Mouse (Mus musculus): ENCODE data around the gene Elf2. TPM values are rescaled to one million over a fixed set of nuclear protein-coding genes. Genes with fewer than 3 reads are reported as not detected.

Elf2 gene
- polyA plus RNA-seq, 1 experiment from 2014 or later: 44.2 TPM

GRCm38 (mm10) chr3:51252223-51252622 is 88.2 kb downstream of the Elf2 start:
- 96% methylated on average over 1 of the region's 1 CpGs for WGBS
- Histone ChIP-seq H3K27ac (no peak overlapping the region), H3K4me3 (no peak overlapping the region), H3K4me1 (no peaks in the 10 kb centered on the region), H3K36me3 (replicated peaks) (peaks cover 100% of the 10 kb centered on the region), H3K9me3 (no peaks in the 10 kb centered on the region), H3K27me3 (ENCODE audit: poor library complexity, severe bottlenecking) (no peaks in the 10 kb centered on the region)
- no peak for DNase-seq (ENCODE audit: extremely low spot score, low spot score)

- no peak for DNase-seq (ENCODE audit: extremely low spot score, low spot score)
- H3K36me3 ChIP-seq (replicated peaks): peaks cover 95% of the 10 kb centered on the region
- no peak overlapping the region for H3K4me3 ChIP-seq
- H3K4me1 ChIP-seq: no peaks in the 10 kb centered on the region
- H3K27ac ChIP-seq: no peak overlapping the region
- H3K27me3 ChIP-seq (ENCODE audit: poor library complexity, severe bottlenecking): no peaks in the 10 kb centered on the region
- WGBS: 90% methylated on average over 5 of the region's 5 CpGs
- H3K9me3 ChIP-seq: no peaks in the 10 kb centered on the region
Observed at GRCm38 (mm10) chr3:51251057-51251456, 89.4 kb downstream of the Elf2 start.

GRCm38 (mm10) chr3:51249866-51250265 is 90.6 kb downstream of the Elf2 start:
- Histone ChIP-seq H3K4me3 (no peak overlapping the region), H3K9me3 (no peaks in the 10 kb centered on the region), H3K27me3 (ENCODE audit: poor library complexity, severe bottlenecking) (no peaks in the 10 kb centered on the region), H3K36me3 (replicated peaks) (peaks cover 93% of the 10 kb centered on the region), H3K27ac (no peak overlapping the region), H3K4me1 (no peaks in the 10 kb centered on the region)
- 96% methylated on average over 13 of the region's 13 CpGs for WGBS
- DNase-seq (ENCODE audit: extremely low spot score, low spot score): no peak

GRCm38 (mm10) chr3:51249460-51249859 is 91.0 kb downstream of the Elf2 start:
- Histone ChIP-seq H3K9me3 (no peaks in the 10 kb centered on the region), H3K4me1 (no peaks in the 10 kb centered on the region), H3K36me3 (replicated peaks) (peaks cover 89% of the 10 kb centered on the region), H3K4me3 (no peak overlapping the region), H3K27ac (no peak overlapping the region), H3K27me3 (ENCODE audit: poor library complexity, severe bottlenecking) (no peaks in the 10 kb centered on the region)
- 94% methylated on average over 11 of the region's 11 CpGs for WGBS
- DNase-seq (ENCODE audit: extremely low spot score, low spot score): no peak

GRCm38 (mm10) chr3:51248600-51248999 is 91.9 kb downstream of the Elf2 start:
- Histone ChIP-seq H3K9me3 (no peaks in the 10 kb centered on the region), H3K36me3 (replicated peaks) (peaks cover 80% of the 10 kb centered on the region), H3K27me3 (ENCODE audit: poor library complexity, severe bottlenecking) (no peaks in the 10 kb centered on the region), H3K27ac (no peak overlapping the region), H3K4me1 (no peaks in the 10 kb centered on the region), H3K4me3 (no peak overlapping the region)
- WGBS: 94% methylated on average over 6 of the region's 6 CpGs
- DNase-seq (ENCODE audit: extremely low spot score, low spot score): no peak

- no peak for DNase-seq (ENCODE audit: extremely low spot score, low spot score)
- Histone ChIP-seq H3K4me1 (no peaks in the 10 kb centered on the region), H3K36me3 (replicated peaks) (peaks cover 71% of the 10 kb centered on the region), H3K27ac (no peak overlapping the region), H3K4me3 (no peak overlapping the region), H3K9me3 (no peaks in the 10 kb centered on the region), H3K27me3 (ENCODE audit: poor library complexity, severe bottlenecking) (no peaks in the 10 kb centered on the region)
- WGBS: 87% methylated on average over 16 of the region's 16 CpGs
Observed at GRCm38 (mm10) chr3:51247704-51248103, 92.8 kb downstream of the Elf2 start.

- Histone ChIP-seq H3K36me3 (replicated peaks) (peaks cover 14% of the 10 kb centered on the region), H3K4me1 (peaks cover 5% of the 10 kb centered on the region), H3K27ac (no peak overlapping the region), H3K27me3 (ENCODE audit: poor library complexity, severe bottlenecking) (no peaks in the 10 kb centered on the region), H3K4me3 (no peak overlapping the region), H3K9me3 (no peaks in the 10 kb centered on the region)
- WGBS: 97% methylated on average over 3 of the region's 3 CpGs
- DNase-seq (ENCODE audit: extremely low spot score, low spot score): no peak
Observed at GRCm38 (mm10) chr3:51239541-51239940, 100.9 kb downstream of the Elf2 start.

GRCm38 (mm10) chr3:51238515-51238914 is 101.9 kb downstream of the Elf2 start:
- peaks cover 16% of the 10 kb centered on the region for H3K4me1 ChIP-seq
- no peak for DNase-seq (ENCODE audit: extremely low spot score, low spot score)
- no peaks in the 10 kb centered on the region for H3K9me3 ChIP-seq
- 95% methylated on average over 7 of the region's 7 CpGs for WGBS
- H3K4me3 ChIP-seq: no peak overlapping the region
- H3K36me3 ChIP-seq (replicated peaks): peaks cover 14% of the 10 kb centered on the region
- H3K27ac ChIP-seq: no peak overlapping the region
- no peaks in the 10 kb centered on the region for H3K27me3 ChIP-seq (ENCODE audit: poor library complexity, severe bottlenecking)

- Histone ChIP-seq H3K9me3 (no peaks in the 10 kb centered on the region), H3K27me3 (ENCODE audit: poor library complexity, severe bottlenecking) (no peaks in the 10 kb centered on the region), H3K4me1 (peaks cover 18% of the 10 kb centered on the region), H3K36me3 (replicated peaks) (peaks cover 13% of the 10 kb centered on the region), H3K27ac (peak overlapping the region; percentile 73), H3K4me3 (no peak overlapping the region)
- no peak for DNase-seq (ENCODE audit: extremely low spot score, low spot score)
- 80% methylated on average over 5 of the region's 5 CpGs for WGBS
Observed at GRCm38 (mm10) chr3:51234752-51235055, 105.8 kb downstream of the Elf2 start.

- Histone ChIP-seq H3K4me1 (peaks cover 18% of the 10 kb centered on the region), H3K27me3 (ENCODE audit: poor library complexity, severe bottlenecking) (no peaks in the 10 kb centered on the region), H3K4me3 (no peak overlapping the region), H3K27ac (peak overlapping the region; percentile 73), H3K9me3 (no peaks in the 10 kb centered on the region), H3K36me3 (replicated peaks) (peaks cover 8% of the 10 kb centered on the region)
- DNase-seq (ENCODE audit: extremely low spot score, low spot score): peak; percentile 82
- 56% methylated on average over 13 of the region's 13 CpGs for WGBS
Observed at GRCm38 (mm10) chr3:51233918-51234751, 106.3 kb downstream of the Elf2 start.

- H3K4me3 ChIP-seq: no peak overlapping the region
- H3K27me3 ChIP-seq (ENCODE audit: poor library complexity, severe bottlenecking): no peaks in the 10 kb centered on the region
- no peak overlapping the region for H3K27ac ChIP-seq
- no peaks in the 10 kb centered on the region for H3K9me3 ChIP-seq
- DNase-seq (ENCODE audit: extremely low spot score, low spot score): no peak
- H3K4me1 ChIP-seq: peaks cover 18% of the 10 kb centered on the region
- peaks cover 7% of the 10 kb centered on the region for H3K36me3 ChIP-seq (replicated peaks)
- WGBS: 73% methylated on average over 5 of the region's 5 CpGs
Observed at GRCm38 (mm10) chr3:51233474-51233873, 107.0 kb downstream of the Elf2 start.

GRCm38 (mm10) chr3:51232205-51232910 is 108.1 kb downstream of the Elf2 start:
- H3K9me3 ChIP-seq: no peaks in the 10 kb centered on the region
- DNase-seq (ENCODE audit: extremely low spot score, low spot score): no peak
- H3K4me3 ChIP-seq: no peak overlapping the region
- H3K36me3 ChIP-seq (replicated peaks): peaks cover 12% of the 10 kb centered on the region
- WGBS: 96% methylated on average over 3 of the region's 3 CpGs
- H3K27me3 ChIP-seq (ENCODE audit: poor library complexity, severe bottlenecking): no peaks in the 10 kb centered on the region
- no peak overlapping the region for H3K27ac ChIP-seq
- peaks cover 19% of the 10 kb centered on the region for H3K4me1 ChIP-seq

- Histone ChIP-seq H3K4me3 (no peak overlapping the region), H3K9me3 (no peaks in the 10 kb centered on the region), H3K27ac (0 out of 2 replicates have a peak overlapping the region, but pooled peaks have one; percentile 12), H3K36me3 (replicated peaks) (peaks cover 13% of the 10 kb centered on the region), H3K27me3 (ENCODE audit: poor library complexity, severe bottlenecking) (no peaks in the 10 kb centered on the region), H3K4me1 (peaks cover 25% of the 10 kb centered on the region)
- DNase-seq (ENCODE audit: extremely low spot score, low spot score): no peak
- WGBS: 88% methylated on average over 3 of the region's 3 CpGs
Observed at GRCm38 (mm10) chr3:51231499-51231898, 109.0 kb downstream of the Elf2 start.

Data from forebrain, embryonic 10.5 days (tissue).